ENCODE assay signal across 25 mouse cellular contexts in genomic region chr9:117754651-117755050, GRCm38 (mm10).
"Had no signal": no experiment of that assay in that cellular context is flagged by ENCODE, and none has a peak within 500 bp of the region (broad histone marks: within the 10 kb centered on the region; RNA-seq: fewer than 3 reads in every experiment).

No protein-coding gene starts in this region.

- DNase-seq: gastrocnemius, adult 2 months; gastrocnemius, postnatal 10 days; heart, adult 18-20 months; heart, postnatal 10 days; heart, postnatal 4 days; kidney, adult 18-20 months; kidney, adult 8-10 months; kidney, postnatal 10 days; kidney, postnatal 25 days; kidney, postnatal 4 days; left cerebral cortex, postnatal 4 days had no signal

- H3K27me3 ChIP-seq: heart, embryonic 12.5 days; hindbrain, embryonic 12.5 days; intestine, embryonic 15.5 days; limb, embryonic 12.5 days; limb, embryonic 15.5 days; liver, embryonic 12.5 days had no signal

- ATAC-seq: hindbrain, embryonic 16.5 days; inflammation-experienced regulatory T-cells, adult 6 months; intestine, embryonic 15.5 days; intestine, postnatal 0 days; liver, embryonic 12.5 days had no signal

- H3K36me3 ChIP-seq: heart, embryonic 10.5 days; heart, embryonic 12.5 days; hindbrain, embryonic 10.5 days; hindbrain, embryonic 12.5 days; intestine, embryonic 15.5 days; limb, embryonic 12.5 days; limb, embryonic 15.5 days; liver, embryonic 12.5 days had no signal

- H3K4me1 ChIP-seq: heart, embryonic 10.5 days; heart, embryonic 12.5 days; hindbrain, embryonic 12.5 days; intestine, embryonic 15.5 days; liver, embryonic 12.5 days had no signal

- H3K27ac ChIP-seq: gastrocnemius, adult 2 months; heart, embryonic 10.5 days; hindbrain, embryonic 10.5 days; hindbrain, embryonic 12.5 days; hindbrain, embryonic 14.5 days; intestine, embryonic 15.5 days; layer of hippocampus, adult 2 months; limb, embryonic 12.5 days; limb, embryonic 15.5 days; liver, embryonic 12.5 days; liver, embryonic 14.5 days had no signal

- H3K9ac ChIP-seq: heart, embryonic 12.5 days; hindbrain, embryonic 12.5 days; hindbrain, embryonic 14.5 days; intestine, embryonic 15.5 days; limb, embryonic 12.5 days; limb, embryonic 15.5 days; liver, embryonic 12.5 days; liver, embryonic 14.5 days had no signal

- H3K4me3 ChIP-seq: gastrocnemius, adult 2 months; heart, embryonic 10.5 days; heart, embryonic 12.5 days; hindbrain, embryonic 10.5 days; hindbrain, embryonic 12.5 days; intestine, embryonic 15.5 days; layer of hippocampus, adult 2 months; limb, embryonic 12.5 days; limb, embryonic 15.5 days; liver, embryonic 12.5 days had no signal

- H3K4me2 ChIP-seq: heart, embryonic 12.5 days; hindbrain, embryonic 12.5 days; hindbrain, embryonic 14.5 days; intestine, embryonic 15.5 days; limb, embryonic 12.5 days; limb, embryonic 15.5 days; liver, embryonic 12.5 days had no signal

- H3K9me3 ChIP-seq: heart, embryonic 10.5 days; heart, embryonic 12.5 days; hindbrain, embryonic 10.5 days; hindbrain, embryonic 12.5 days; intestine, embryonic 15.5 days; limb, embryonic 15.5 days had no signal
